Mouse (Mus musculus) embryonic fibroblast, embryonic 13.5 days (primary cell): ENCODE data around the gene Pfkfb1.

Experiments used
- CTCF ChIP-seq: IDR thresholded peaks from 2 replicates; pipeline ENCODE4 v1.5.1; 2011; ENCODE audit warnings: mild to moderate bottlenecking, control low read depth, low read length, moderate library complexity, borderline replicate concordance; ENCODE audit not compliant: insufficient read depth
- POLR2A ChIP-seq: IDR thresholded peaks from 2 replicates; pipeline ENCODE4 v1.6.1; 2011; ENCODE audit warnings: low read depth, mild to moderate bottlenecking, control low read depth, low read length, moderate library complexity

GRCm38 (mm10) chrX:150593266-150594035 is 5.4 kb downstream of the Pfkfb1 start:
- TF ChIP-seq CTCF (no peak), POLR2A (no peak)
